Mouse (Mus musculus): Measurements from ENCODE around the gene Ifngr2. TPM values are rescaled to one million over a fixed set of nuclear protein-coding genes. Genes with fewer than 3 reads are reported as not detected.

Gene Ifngr2
- polyA plus RNA-seq, 1 experiment from 2014 or later: 50.2 TPM

GRCm38 (mm10) chr16:91538051-91538450 is 8.8 kb upstream of the Ifngr2 start:
- no peaks in the 10 kb centered on the region for H3K36me3 ChIP-seq
- H3K9ac ChIP-seq: no peak overlapping the region
- H3K4me1 ChIP-seq: peaks cover 11% of the 10 kb centered on the region
- no peak for ATAC-seq (ENCODE audit: borderline replicate concordance, extremely low read depth, low FRiP score, low TSS enrichment)
- H3K27ac ChIP-seq: 0 out of 2 replicates have a peak overlapping the region, but pooled peaks have one; percentile 13
- 54% methylated on average over 6 of the region's 6 CpGs for WGBS
- H3K27me3 ChIP-seq: no peaks in the 10 kb centered on the region
- H3K4me3 ChIP-seq: no peak overlapping the region
- no peaks in the 10 kb centered on the region for H3K9me3 ChIP-seq
- H3K4me2 ChIP-seq: no peak overlapping the region

GRCm38 (mm10) chr16:91538513-91538912 is 8.4 kb upstream of the Ifngr2 start:
- Histone ChIP-seq H3K4me3 (no peak overlapping the region), H3K27ac (0 out of 2 replicates have a peak overlapping the region, but pooled peaks have one; percentile 13), H3K9ac (no peak overlapping the region), H3K27me3 (no peaks in the 10 kb centered on the region), H3K4me1 (peaks cover 11% of the 10 kb centered on the region), H3K4me2 (no peak overlapping the region), H3K9me3 (no peaks in the 10 kb centered on the region), H3K36me3 (no peaks in the 10 kb centered on the region)
- ATAC-seq (ENCODE audit: borderline replicate concordance, extremely low read depth, low FRiP score, low TSS enrichment): no peak
- WGBS: 39% methylated on average over 9 of the region's 9 CpGs

GRCm38 (mm10) chr16:91541573-91542081 is 5.2 kb upstream of the Ifngr2 start:
- no peaks in the 10 kb centered on the region for H3K27me3 ChIP-seq
- H3K4me1 ChIP-seq: peaks cover 25% of the 10 kb centered on the region
- no peak overlapping the region for H3K4me3 ChIP-seq
- no peak overlapping the region for H3K27ac ChIP-seq
- no peak overlapping the region for H3K9ac ChIP-seq
- no peak for ATAC-seq (ENCODE audit: borderline replicate concordance, extremely low read depth, low FRiP score, low TSS enrichment)
- H3K4me2 ChIP-seq: no peak overlapping the region
- WGBS: 31% methylated on average over 10 of the region's 10 CpGs
- H3K36me3 ChIP-seq: no peaks in the 10 kb centered on the region
- no peaks in the 10 kb centered on the region for H3K9me3 ChIP-seq

- Histone ChIP-seq H3K27ac (no peak overlapping the region), H3K27me3 (no peaks in the 10 kb centered on the region), H3K4me3 (no peak overlapping the region), H3K4me2 (no peak overlapping the region), H3K36me3 (no peaks in the 10 kb centered on the region), H3K4me1 (peaks cover 31% of the 10 kb centered on the region), H3K9ac (no peak overlapping the region), H3K9me3 (no peaks in the 10 kb centered on the region)
- no peak for ATAC-seq (ENCODE audit: borderline replicate concordance, extremely low read depth, low FRiP score, low TSS enrichment)
- 91% methylated on average over 1 of the region's 1 CpGs for WGBS
Measured at GRCm38 (mm10) chr16:91543619-91544018, 3.3 kb upstream of the Ifngr2 start.

- Histone ChIP-seq H3K9ac (no peak overlapping the region), H3K4me3 (no peak overlapping the region; the same call in 1 of the 2 replicates), H3K9me3 (no peaks in the 10 kb centered on the region), H3K4me2 (no peak overlapping the region), H3K27me3 (no peaks in the 10 kb centered on the region), H3K4me1 (peaks cover 42% of the 10 kb centered on the region), H3K27ac (peak overlapping the region; percentile 64), H3K36me3 (no peaks in the 10 kb centered on the region)
- 54% methylated on average over 10 of the region's 10 CpGs for WGBS
- no peak for ATAC-seq (ENCODE audit: borderline replicate concordance, extremely low read depth, low FRiP score, low TSS enrichment)
Measured at GRCm38 (mm10) chr16:91545597-91546281, 1.1 kb upstream of the Ifngr2 start.

- peak; percentile 65 for ATAC-seq (ENCODE audit: borderline replicate concordance, extremely low read depth, low FRiP score, low TSS enrichment)
- Histone ChIP-seq H3K4me1 (peaks cover 42% of the 10 kb centered on the region), H3K4me3 (peak overlapping the region; percentile 76), H3K27ac (peak overlapping the region; percentile 64), H3K36me3 (no peaks in the 10 kb centered on the region), H3K4me2 (peak overlapping the region; percentile 60), H3K27me3 (no peaks in the 10 kb centered on the region), H3K9ac (peak overlapping the region; percentile 84), H3K9me3 (no peaks in the 10 kb centered on the region)
- WGBS: 15% methylated on average over 14 of the region's 14 CpGs
Measured at GRCm38 (mm10) chr16:91546391-91546835, 459 bp upstream of the Ifngr2 start.

GRCm38 (mm10) chr16:91547974-91548373 is 1.1 kb downstream of the Ifngr2 start:
- Histone ChIP-seq H3K27ac (no peak overlapping the region), H3K36me3 (no peaks in the 10 kb centered on the region), H3K4me1 (peaks cover 40% of the 10 kb centered on the region), H3K4me2 (peak overlapping the region; percentile 60), H3K9ac (peak overlapping the region; percentile 84), H3K9me3 (no peaks in the 10 kb centered on the region), H3K27me3 (no peaks in the 10 kb centered on the region), H3K4me3 (peak overlapping the region; percentile 76)
- ATAC-seq (ENCODE audit: borderline replicate concordance, extremely low read depth, low FRiP score, low TSS enrichment): no peak
- 48% methylated on average over 5 of the region's 5 CpGs for WGBS

- peaks cover 45% of the 10 kb centered on the region for H3K4me1 ChIP-seq
- peak overlapping the region; percentile 60 for H3K4me2 ChIP-seq
- ATAC-seq (ENCODE audit: borderline replicate concordance, extremely low read depth, low FRiP score, low TSS enrichment): no peak
- H3K36me3 ChIP-seq: no peaks in the 10 kb centered on the region
- H3K9me3 ChIP-seq: no peaks in the 10 kb centered on the region
- 45% methylated on average over 5 of the region's 5 CpGs for WGBS
- peak overlapping the region; percentile 5; the same call in 1 of the 2 replicates for H3K4me3 ChIP-seq
- H3K27me3 ChIP-seq: no peaks in the 10 kb centered on the region
- H3K27ac ChIP-seq: no peak overlapping the region
- H3K9ac ChIP-seq: no peak overlapping the region
Measured at GRCm38 (mm10) chr16:91548586-91548985, 1.7 kb downstream of the Ifngr2 start.

- no peaks in the 10 kb centered on the region for H3K36me3 ChIP-seq
- no peaks in the 10 kb centered on the region for H3K9me3 ChIP-seq
- peak overlapping the region; percentile 5; the same call in 1 of the 2 replicates for H3K4me3 ChIP-seq
- no peaks in the 10 kb centered on the region for H3K27me3 ChIP-seq
- no peak overlapping the region for H3K27ac ChIP-seq
- peak overlapping the region; percentile 60 for H3K4me2 ChIP-seq
- H3K9ac ChIP-seq: no peak overlapping the region
- ATAC-seq (ENCODE audit: borderline replicate concordance, extremely low read depth, low FRiP score, low TSS enrichment): no peak
- H3K4me1 ChIP-seq: peaks cover 49% of the 10 kb centered on the region
- 85% methylated on average over 2 of the region's 2 CpGs for WGBS
Measured at GRCm38 (mm10) chr16:91548996-91549395, 2.1 kb downstream of the Ifngr2 start.

- H3K9ac ChIP-seq: no peak overlapping the region
- ATAC-seq (ENCODE audit: borderline replicate concordance, extremely low read depth, low FRiP score, low TSS enrichment): no peak
- no peak overlapping the region for H3K4me2 ChIP-seq
- H3K9me3 ChIP-seq: no peaks in the 10 kb centered on the region
- peaks cover 53% of the 10 kb centered on the region for H3K4me1 ChIP-seq
- H3K36me3 ChIP-seq: no peaks in the 10 kb centered on the region
- no peak overlapping the region for H3K27ac ChIP-seq
- H3K4me3 ChIP-seq: no peak overlapping the region
- no peaks in the 10 kb centered on the region for H3K27me3 ChIP-seq
- WGBS: 72% methylated on average over 5 of the region's 5 CpGs
Measured at GRCm38 (mm10) chr16:91549616-91550015, 2.7 kb downstream of the Ifngr2 start.

- Histone ChIP-seq H3K4me1 (peaks cover 44% of the 10 kb centered on the region), H3K27ac (no peak overlapping the region), H3K9me3 (no peaks in the 10 kb centered on the region), H3K36me3 (0 out of 2 replicates have a peak, but pooled peaks cover 9% of the 10 kb centered on the region), H3K4me2 (no peak overlapping the region), H3K9ac (no peak overlapping the region), H3K4me3 (no peak overlapping the region), H3K27me3 (no peaks in the 10 kb centered on the region)
- 62% methylated on average over 10 of the region's 10 CpGs for WGBS
- ATAC-seq (ENCODE audit: borderline replicate concordance, extremely low read depth, low FRiP score, low TSS enrichment): no peak
Measured at GRCm38 (mm10) chr16:91551081-91551524, 4.2 kb downstream of the Ifngr2 start.

- Histone ChIP-seq H3K9ac (no peak overlapping the region), H3K4me2 (no peak overlapping the region)
Measured at GRCm38 (mm10) chr16:91552072-91552471, 5.2 kb downstream of the Ifngr2 start.

More at GRCm38 (mm10) chr16:91552072-91552471, 5.2 kb downstream of the Ifngr2 start:
- no peak for ATAC-seq (ENCODE audit: borderline replicate concordance, extremely low read depth, low FRiP score, low TSS enrichment)
- 0 out of 2 replicates have a peak, but pooled peaks cover 9% of the 10 kb centered on the region for H3K36me3 ChIP-seq
- H3K4me3 ChIP-seq: no peak overlapping the region
- H3K27ac ChIP-seq: no peak overlapping the region
- WGBS: 45% methylated on average over 9 of the region's 9 CpGs
- peaks cover 39% of the 10 kb centered on the region for H3K4me1 ChIP-seq
- H3K9me3 ChIP-seq: no peaks in the 10 kb centered on the region
- no peaks in the 10 kb centered on the region for H3K27me3 ChIP-seq
